Mouse (Mus musculus) ES-E14 (cell line): ENCODE measurements around the gene Rims1. TPM values are rescaled to one million over a fixed set of nuclear protein-coding genes. Genes with fewer than 3 reads are reported as not detected.

ENCODE experiments used
- DNase-seq: peaks from one replicate; pipeline ENCODE4 v3.0.0-alpha.2; 2013; ENCODE audit warnings: low read depth, low spot score
- H3K27ac ChIP-seq: 2 replicates; pipeline ENCODE4 v1.5.1; 2012; ENCODE audit warnings: low read depth, mild to moderate bottlenecking, low read length, moderate library complexity, mixed read lengths; ENCODE audit not compliant: poor library complexity, insufficient read depth, severe bottlenecking
- H3K36me3 ChIP-seq: 2 replicates; pipeline ENCODE4 v1.6.1; 2012; ENCODE audit warnings: mild to moderate bottlenecking, low read length, moderate library complexity, mixed read lengths; ENCODE audit not compliant: control insufficient read depth, poor library complexity, insufficient read depth, severe bottlenecking
- H3K4me1 ChIP-seq, 2 experiments: fragments of 150-350 bp in 1 of 2; sonication (generic) in 1 of 2; 2 replicates each; pipeline ENCODE4 v1.6.1; 2012; ENCODE audit warnings: low read length in 2 of 2, mild to moderate bottlenecking in 1 of 2, mixed read lengths in 1 of 2; ENCODE audit not compliant: control insufficient read depth in 2 of 2, insufficient read depth in 2 of 2, poor library complexity in 1 of 2
- H3K4me3 ChIP-seq, 2 experiments: fragments of 150-350 bp in 1 of 2; sonication (generic) in 1 of 2; 2 replicates each; pipeline ENCODE4 v1.5.1; 2012; ENCODE audit warnings: low read length in 2 of 2, low read depth in 1 of 2, mild to moderate bottlenecking in 1 of 2, mixed read lengths in 1 of 2; ENCODE audit not compliant: insufficient read depth in 1 of 2, poor library complexity in 1 of 2, severe bottlenecking in 1 of 2
- H3K9ac ChIP-seq: 2 replicates; pipeline ENCODE4 v1.6.1; 2012; ENCODE audit warnings: low read depth, mild to moderate bottlenecking, low read length, mixed read lengths; ENCODE audit not compliant: poor library complexity, insufficient read depth, severe bottlenecking
- H3K9me3 ChIP-seq: fragments of 150-350 bp; sonication (generic); 2 replicates; pipeline ENCODE4 v1.6.1; 2012; ENCODE audit warnings: low read depth, mild to moderate bottlenecking, low read length; ENCODE audit not compliant: control insufficient read depth, insufficient read depth
- CHD2 ChIP-seq: IDR thresholded peaks from 2 replicates; pipeline ENCODE4 v1.6.1; 2014; ENCODE audit warnings: mild to moderate bottlenecking, low read depth, low read length, inconsistent platforms
- HCFC1 ChIP-seq: IDR thresholded peaks from 2 replicates; pipeline ENCODE4 v1.6.1; 2012; ENCODE audit warnings: low read length, inconsistent platforms, borderline replicate concordance; ENCODE audit not compliant: insufficient read depth
- MAFK ChIP-seq: IDR thresholded peaks from 2 replicates; pipeline ENCODE4 v1.6.1; 2014; ENCODE audit warnings: mild to moderate bottlenecking, low read depth, low read length, inconsistent platforms; ENCODE audit not compliant: insufficient read depth
- ZC3H11A ChIP-seq: IDR thresholded peaks from 2 replicates; pipeline ENCODE4 v1.6.1; 2012; ENCODE audit warnings: low read depth, mild to moderate bottlenecking, inconsistent platforms, low read length, borderline replicate concordance
- ZNF384 ChIP-seq: IDR thresholded peaks from 2 replicates; pipeline ENCODE4 v1.6.1; 2012; ENCODE audit warnings: low read depth, low read length, inconsistent platforms
- in situ Hi-C, 2 experiments: fragments of 600-800 bp; cut with MboI; formaldehyde crosslinking; loops; one replicate each; pipeline ENCODE4 v1.15.1; 2025; ENCODE audit warnings: low sequenced_read_pairs in 2 of 2, inconsistent platforms in 1 of 2; ENCODE audit not compliant: unreplicated experiment in 2 of 2
- total RNA-seq: library from RNA; depleted of rRNA; stranded (reverse); fragments of 300-350 nt; gene quantifications from 2 replicates; pipeline ENCODE4 v1.2.3, GENCODE M21; 2012

The Rims1 gene
- total RNA-seq, 1 experiment: 1.4 TPM

DNA sequence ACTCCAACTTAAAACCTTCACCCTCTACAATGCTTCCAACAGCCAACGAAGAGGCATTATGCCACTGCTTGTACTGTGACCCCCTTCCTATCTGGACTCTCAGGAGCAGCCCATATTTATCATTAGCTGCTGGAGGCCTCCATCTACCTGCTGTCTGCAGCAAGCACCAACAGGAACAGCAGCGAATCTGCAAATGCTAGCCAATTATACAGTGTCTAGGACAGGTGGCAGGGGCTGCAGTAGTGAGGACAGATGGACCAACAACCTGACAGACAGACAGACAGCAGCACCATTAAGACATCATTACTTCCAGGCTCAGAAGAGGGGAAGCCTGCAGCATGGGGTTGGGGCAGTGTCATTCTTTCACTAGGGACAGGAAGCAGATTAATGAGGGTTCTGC lies 2.3 kb downstream of the Rims1 start:
- no peaks in the 10 kb centered on the region for H3K9me3 ChIP-seq
- TF ChIP-seq CHD2 (no peak), HCFC1 (no peak)
- H3K27ac ChIP-seq: no peak overlapping the region
- H3K4me3 ChIP-seq: no peak overlapping the region
- in situ Hi-C loops: no loop called here
- no peak overlapping the region for H3K9ac ChIP-seq
- DNase-seq: no peak
- peaks cover 0 to 4% of the 10 kb centered on the region in 2 experiments; a peak in 1 of 4 replicates for H3K4me1 ChIP-seq
- H3K36me3 ChIP-seq: no peaks in the 10 kb centered on the region

DNA sequence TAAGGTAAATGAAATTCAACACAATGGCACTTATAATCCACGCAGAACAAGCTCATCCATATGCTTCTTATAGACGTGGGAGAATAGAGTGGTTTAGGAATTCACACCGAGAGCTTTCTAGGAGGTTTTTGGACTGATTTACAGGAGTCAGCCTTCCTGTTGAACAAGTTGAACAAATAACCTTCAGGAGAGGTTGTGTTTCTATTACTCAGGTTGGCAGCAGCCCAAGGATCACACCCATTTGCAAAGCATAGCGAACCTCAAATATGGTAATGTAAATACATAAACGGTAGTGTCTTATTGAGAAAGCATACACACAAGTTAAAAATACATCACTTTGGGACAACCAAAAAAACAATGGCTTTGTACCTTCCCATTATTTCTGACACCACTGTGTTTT lies 5.5 kb downstream of the Rims1 start:
- H3K27ac ChIP-seq: no peak overlapping the region
- DNase-seq: no peak
- peaks cover 0 to under 1% of the 10 kb centered on the region in 2 experiments; a peak in 1 of 4 replicates for H3K4me1 ChIP-seq
- in situ Hi-C loops: no loop called here
- no peak overlapping the region for H3K9ac ChIP-seq
- no peaks in the 10 kb centered on the region for H3K36me3 ChIP-seq
- no peak for TF ChIP-seq CHD2
- H3K9me3 ChIP-seq: no peaks in the 10 kb centered on the region
- H3K4me3 ChIP-seq: no peak overlapping the region

DNA sequence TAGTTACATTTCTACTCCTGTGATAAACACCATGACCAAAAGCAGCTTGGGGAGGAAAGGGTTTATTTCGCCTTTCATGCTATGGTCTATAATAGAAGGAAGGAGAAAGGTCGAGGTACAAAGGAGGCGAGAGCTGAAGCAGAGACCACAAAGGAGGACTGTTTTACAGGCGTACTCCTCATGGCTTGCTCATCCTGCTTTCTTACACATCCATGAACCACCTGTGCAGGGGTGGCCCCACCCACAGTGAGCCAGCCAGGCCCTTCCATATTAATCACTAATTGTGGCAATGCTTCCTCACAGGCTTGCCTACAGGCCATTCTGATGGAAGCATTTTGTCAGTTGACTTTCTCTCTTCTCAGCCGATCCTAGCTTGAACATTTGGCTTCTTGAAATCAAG lies 8.7 kb downstream of the Rims1 start:
- no peak overlapping the region for H3K9ac ChIP-seq
- H3K9me3 ChIP-seq: no peaks in the 10 kb centered on the region
- H3K36me3 ChIP-seq: no peaks in the 10 kb centered on the region
- TF ChIP-seq ZC3H11A: no peak
- H3K27ac ChIP-seq: no peak overlapping the region
- H3K4me3 ChIP-seq: no peak overlapping the region
- no peaks in the 10 kb centered on the region for H3K4me1 ChIP-seq
- no peak for DNase-seq
- in situ Hi-C loops: no loop called here

DNA sequence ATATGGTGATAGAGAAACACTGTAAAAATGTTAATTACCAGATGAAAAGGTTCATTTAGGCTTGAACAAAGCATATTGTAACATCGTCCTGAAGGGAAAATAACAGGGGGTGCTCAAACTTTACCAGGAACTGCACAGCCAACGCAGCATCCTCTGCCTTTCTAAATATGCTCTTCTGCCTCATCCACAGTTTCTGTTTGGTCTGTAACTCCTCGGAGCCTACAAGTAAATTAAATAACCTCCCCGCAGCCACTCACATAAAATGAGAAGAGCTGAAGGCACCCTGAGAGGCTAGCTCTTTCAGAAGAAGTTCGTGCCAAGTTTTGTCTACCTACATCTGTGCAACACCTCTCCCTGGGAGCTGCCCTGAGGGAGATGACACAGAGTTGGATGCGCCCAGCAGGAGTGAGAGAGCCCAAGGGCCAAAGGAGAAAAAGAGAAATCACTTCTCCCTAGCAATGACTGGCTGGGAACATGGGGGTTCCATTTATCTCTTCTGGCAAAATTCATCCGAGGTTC lies 16.3 kb downstream of the Rims1 start:
- Histone ChIP-seq H3K9ac (no peak overlapping the region), H3K4me3 (no peak overlapping the region), H3K36me3 (no peaks in the 10 kb centered on the region), H3K4me1 (no peaks in the 10 kb centered on the region), H3K27ac (no peak overlapping the region), H3K9me3 (no peaks in the 10 kb centered on the region)
- TF ChIP-seq HCFC1 (no peak), MAFK (no peak), ZNF384 (no peak), CHD2 (no peak), ZC3H11A (no peak)
- no peak for DNase-seq
- in situ Hi-C loops: no loop called here

DNA sequence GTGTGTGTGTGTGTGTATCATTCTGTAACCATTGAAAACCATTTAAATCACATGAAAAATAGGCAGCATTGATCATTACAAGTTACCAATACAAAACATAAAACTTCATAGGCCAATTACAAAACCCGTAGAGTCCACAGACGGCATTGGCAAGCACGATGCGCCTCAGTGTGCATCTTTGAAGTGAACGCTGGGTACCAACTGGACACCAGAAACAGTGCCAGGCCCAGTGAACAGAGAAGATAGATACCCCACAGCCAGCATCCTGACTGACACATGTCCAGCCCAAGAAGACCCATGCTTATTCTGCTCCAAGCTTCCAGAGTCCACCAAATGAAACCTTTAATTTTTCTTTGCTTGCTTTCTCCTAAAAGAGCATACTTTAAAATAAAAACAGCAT lies 18.2 kb downstream of the Rims1 start:
- no peaks in the 10 kb centered on the region for H3K36me3 ChIP-seq
- no peak for TF ChIP-seq ZC3H11A
- no peaks in the 10 kb centered on the region for H3K9me3 ChIP-seq
- no peaks in the 10 kb centered on the region for H3K4me1 ChIP-seq
- in situ Hi-C loops: no loop called here
- no peak for DNase-seq
- no peak overlapping the region for H3K27ac ChIP-seq
- no peak overlapping the region for H3K4me3 ChIP-seq
- no peak overlapping the region for H3K9ac ChIP-seq
